Mouse (Mus musculus) lung, postnatal 25 days (tissue): Measurements from ENCODE around the gene Mc1r.
"Not testable (repeated sequence)": the region's sequence is repeated elsewhere in the genome, so short reads cannot be mapped to it uniquely, and the experiment has no call there.

Source experiments
- DNase-seq: peaks from one replicate; pipeline ENCODE4 v3.0.0; 2022; ENCODE audit warnings: low spot score

Mc1r gene

DNA sequence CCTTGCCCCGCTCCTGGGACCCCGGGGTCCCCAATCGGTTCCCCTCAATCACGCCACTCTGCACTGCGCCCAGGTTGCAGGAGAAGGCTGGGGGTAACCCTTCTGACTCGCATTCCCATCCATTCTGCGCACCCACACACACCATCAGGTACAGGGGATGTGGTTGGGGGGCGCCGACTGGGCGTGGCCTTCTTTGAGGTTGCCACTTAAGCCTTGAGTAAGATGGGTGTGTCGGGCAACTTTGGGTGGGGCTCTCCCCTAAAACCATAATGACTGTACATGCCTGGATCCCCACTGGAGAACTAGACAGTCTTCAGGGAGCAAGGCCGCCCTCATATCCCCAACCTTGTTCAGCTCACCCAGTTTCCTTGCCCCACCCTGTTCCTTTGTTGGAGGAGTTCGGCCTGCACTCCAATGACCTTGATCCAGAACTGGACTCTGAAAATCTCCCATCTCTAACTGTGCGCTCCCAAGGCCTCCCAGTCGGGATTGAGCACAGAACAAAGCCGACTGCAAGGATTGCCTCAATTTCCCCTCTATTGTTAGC lies 4.9 kb downstream of the Mc1r start:
- no peak for DNase-seq

DNA sequence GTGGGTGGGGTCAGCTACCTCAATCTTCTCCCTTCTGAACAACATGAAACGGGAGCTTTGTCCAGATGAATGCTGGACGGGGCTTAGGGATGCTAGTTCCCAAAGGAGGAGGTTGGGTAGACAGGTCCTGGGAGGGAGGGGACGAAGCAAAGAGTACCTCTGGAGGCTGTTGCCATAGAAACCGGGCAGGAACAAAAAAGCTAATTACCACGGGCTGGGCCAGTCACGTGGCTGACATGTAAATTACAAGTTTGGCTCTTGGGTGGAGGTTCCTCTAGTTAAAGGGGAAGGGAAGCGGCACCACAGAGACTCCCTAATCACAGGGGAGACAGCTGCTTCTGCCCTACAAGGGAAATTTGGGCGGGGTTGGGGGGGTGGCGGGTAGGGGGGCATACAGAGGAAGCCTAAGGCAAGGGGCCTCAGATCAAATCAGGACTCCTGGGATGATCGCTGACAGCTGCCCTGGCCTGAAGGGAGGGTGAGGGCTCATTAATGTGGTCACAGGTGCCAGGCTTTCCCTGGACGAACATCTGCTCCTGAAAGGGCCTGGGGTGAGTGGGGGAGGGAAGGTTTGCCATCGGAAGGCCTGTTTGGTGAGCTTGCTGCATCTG lies 5.8 kb downstream of the Mc1r start:
- DNase-seq = no peak

DNA sequence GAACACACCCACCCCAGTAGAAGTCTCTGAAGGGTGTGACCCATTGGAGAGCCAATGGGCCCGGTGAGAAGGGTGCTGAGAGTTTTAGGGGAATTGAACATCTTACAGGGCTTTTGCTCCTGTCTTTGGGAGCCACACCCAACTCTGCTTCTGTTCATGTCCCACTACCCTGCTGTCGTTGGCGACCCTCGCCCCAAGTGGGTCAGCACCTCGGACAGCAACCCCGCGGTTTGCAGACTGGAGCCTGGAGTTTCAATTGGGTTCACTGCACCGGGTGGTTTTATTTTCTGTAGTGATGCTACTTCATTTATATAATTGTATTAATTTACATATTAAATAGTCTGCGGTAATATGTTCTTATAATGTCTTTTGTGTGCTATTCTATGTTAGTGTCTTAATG lies 7.3 kb downstream of the Mc1r start:
- DNase-seq = no peak

DNA sequence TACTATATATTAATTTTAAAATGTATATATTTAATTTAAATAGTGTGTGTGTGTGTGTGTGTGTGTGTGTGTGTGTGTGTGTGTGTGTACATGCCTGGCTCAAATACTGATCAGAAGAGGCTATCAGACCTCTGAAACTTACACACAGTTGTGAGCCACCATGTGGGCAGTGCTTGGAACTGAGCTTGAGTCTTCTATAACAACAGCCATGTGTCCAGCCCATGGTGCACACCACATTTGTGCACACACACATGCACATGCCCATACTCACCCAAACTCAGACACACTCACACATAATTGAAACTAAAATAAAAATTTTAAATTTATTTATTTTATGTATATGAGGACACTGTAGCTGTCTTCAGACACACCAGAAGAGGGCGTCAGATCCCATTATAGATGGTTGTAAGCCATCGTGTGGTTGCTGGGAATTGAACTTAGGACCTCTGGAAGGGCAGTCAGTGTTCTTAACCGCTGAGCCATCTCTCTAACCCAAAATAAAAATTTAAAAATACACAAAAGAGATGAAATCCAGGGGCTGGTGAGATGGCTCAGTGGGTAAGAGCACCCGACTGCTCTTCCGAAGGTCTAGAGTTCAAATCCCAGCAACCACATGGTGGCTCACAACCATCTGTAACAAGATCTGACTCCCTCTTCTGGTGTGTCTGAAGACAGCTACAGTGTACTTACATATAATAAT lies 8.2 kb downstream of the Mc1r start:
- DNase-seq = not testable (repeated sequence)

DNA sequence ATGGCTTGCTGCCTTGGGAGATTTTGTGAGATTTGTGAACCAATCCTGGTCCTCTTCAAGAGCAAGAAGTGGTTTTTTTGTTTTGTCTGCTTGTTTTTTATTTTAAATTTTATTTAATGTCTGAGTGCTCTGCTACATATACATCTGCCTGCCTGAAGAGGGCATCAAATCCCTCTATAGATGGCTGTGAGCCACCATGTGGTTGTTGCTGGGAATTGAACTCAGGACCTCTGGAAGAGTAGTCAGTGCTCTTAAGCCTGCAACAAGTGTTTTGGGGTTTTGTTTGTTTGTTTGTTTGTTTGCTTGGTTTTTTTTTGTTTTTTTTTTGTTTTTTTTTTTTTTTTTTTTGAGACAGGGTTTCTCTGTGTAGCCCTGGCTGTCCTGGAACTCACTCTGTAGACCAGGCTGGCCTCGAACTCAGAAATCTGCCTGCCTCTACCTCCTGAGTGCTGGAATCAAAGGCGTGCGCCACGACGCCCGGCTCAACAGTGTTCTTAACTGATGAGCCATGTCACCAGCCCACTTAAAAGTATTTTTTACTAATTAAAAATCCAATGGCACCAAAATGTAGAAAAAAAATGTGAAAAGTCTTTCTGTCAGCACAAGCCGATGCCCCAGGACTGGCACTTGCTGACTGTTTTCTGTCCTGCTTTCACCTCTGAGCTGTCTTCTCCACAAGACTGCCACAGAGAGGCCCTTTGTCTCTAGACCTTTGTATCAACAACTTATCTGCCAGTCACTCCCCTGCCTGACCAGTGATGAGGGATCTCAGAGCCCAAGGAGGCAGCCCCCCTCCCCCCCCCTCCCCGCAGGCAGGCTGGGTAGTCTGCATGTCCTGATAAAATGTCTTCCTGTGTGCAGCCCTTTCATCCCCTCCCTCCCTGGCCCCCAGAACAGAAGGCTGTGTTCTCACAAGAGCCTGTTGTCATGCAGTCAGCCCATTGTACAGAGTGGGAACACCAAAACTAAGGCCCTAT lies 9.3 kb downstream of the Mc1r start:
- DNase-seq = no peak

DNA sequence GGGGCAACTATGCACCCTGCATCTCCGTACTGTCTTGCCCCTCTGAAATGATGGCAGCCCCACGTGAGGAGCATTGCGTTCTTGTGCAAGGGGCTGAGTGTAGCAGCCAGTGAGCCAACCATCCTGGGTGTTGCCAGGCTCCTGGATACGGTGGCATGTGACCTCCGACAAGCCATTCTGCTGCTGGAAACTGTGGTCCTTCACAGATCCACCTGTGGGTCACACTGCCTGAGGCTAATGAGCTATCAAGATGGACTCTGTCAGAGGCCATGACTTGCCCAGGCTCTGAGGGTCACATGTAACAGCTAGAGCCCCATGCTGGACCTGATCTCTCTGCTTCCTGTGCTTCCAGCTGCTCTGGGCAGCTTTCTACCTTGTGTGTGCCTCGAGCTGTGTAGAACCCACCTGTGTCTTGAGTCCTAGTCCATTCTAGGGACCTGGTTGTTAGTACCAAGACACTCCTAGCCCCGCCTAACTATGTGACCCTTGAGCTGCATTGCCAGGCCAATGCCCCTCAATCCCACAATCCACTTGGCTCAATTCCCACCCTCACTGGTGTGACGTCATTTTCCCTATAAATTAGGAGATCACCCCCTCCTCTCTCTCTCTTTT lies 10.1 kb downstream of the Mc1r start:
- DNase-seq = no peak

DNA sequence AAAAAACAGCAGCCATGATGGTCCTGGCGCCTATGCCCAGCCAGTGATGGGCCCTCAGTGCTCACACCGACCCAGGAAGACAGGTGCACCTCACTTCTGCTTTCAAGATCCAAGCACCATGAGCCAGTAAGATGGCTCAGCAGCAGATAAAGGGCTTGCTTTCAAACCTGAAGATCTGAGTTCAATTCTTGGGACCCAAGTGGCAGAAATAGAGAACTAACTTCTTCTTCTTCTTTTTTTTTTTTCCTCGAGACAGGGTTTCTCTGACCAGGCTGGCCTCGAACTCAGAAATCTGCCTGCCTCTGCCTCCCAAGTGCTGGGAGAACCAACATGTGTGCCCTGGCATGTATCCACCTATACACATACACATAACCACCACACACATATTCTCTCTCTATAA lies 12.8 kb downstream of the Mc1r start:
- DNase-seq = no peak

DNA sequence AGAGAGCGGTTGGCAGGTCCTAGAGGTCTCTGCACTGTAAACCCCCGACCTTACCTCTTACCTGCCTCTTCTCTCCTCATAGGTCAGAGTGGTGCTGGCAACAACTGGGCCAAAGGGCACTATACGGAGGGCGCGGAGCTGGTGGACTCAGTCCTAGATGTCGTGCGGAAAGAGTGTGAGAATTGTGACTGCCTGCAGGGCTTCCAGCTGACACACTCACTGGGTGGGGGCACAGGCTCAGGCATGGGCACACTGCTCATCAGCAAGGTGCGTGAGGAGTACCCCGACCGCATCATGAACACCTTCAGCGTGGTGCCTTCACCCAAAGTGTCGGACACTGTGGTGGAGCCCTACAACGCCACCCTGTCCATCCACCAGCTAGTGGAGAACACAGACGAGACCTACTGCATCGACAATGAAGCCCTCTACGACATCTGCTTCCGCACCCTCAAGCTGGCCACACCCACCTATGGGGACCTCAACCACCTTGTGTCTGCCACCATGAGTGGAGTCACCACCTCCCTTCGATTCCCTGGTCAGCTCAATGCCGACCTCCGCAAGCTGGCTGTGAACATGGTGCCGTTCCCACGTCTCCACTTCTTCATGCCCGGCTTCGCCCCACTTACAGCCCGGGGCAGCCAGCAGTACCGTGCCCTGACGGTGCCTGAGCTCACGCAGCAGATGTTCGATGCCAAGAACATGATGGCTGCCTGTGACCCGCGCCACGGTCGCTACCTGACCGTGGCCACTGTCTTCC lies 13.8 kb downstream of the Mc1r start:
- no peak for DNase-seq

DNA sequence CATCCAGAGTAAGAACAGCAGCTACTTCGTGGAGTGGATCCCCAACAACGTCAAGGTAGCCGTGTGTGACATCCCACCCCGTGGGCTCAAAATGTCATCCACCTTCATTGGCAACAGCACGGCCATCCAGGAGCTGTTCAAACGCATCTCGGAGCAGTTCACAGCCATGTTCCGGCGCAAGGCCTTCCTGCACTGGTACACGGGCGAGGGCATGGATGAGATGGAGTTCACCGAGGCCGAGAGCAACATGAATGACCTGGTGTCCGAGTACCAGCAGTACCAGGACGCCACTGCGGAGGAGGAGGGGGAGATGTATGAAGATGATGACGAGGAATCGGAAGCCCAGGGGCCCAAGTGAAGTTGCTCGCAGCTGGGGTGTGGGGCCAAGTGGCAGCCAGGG lies 14.4 kb downstream of the Mc1r start:
- DNase-seq = no peak

DNA sequence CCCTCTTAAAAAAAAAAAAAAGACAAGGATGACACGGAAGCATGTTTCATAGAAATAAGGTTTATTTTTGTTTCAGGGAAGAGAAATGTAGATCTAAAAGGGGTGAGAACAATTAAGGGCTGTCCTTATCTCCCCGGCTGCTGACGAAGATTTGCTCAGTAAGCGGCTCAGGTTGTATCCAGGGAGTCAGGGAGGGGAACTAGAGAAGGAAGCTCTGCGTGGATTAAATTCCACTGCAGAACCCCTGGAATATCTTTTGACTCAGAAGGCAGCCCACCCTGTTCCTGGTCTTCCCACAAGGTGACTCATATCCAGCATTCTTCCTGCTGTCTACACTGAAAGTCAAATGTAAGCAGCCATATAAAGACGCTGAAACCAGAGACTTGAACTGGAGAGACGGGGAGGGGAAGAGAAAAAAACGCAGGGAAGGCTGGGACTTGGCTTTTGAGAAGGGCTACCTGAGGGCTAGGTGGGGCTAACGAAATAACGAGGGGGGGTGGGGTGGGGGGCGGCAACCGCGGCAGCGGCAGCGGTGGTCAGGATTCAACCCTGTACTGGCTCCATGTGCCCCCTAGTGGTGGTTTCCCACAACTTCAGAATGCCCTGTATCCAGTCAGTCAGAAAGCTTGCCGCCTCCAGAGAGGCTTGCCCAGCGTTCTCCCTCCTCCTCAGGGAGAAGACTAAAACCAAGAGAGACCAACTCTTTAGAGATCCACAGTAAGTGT lies 15.3 kb downstream of the Mc1r start:
- peak; percentile 60 for DNase-seq

DNA sequence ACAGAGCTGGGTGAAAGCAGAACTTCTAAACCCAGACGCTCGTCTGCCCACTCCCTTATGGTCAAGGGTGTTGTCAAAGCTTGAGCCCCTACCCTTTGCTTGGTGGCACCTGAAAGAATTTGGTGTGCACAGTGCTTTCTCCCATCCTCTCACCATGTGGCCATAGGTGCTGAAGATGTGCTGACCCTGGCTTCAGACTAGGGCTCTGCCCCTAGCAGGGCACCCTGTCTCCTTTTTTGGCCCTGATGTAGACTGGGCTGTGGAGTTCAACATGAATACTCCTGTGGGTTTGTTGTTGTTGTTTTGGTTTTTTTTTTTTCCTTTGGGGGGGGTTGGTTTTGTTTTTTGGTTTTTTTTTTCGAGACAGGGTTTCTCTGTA lies 15.9 kb downstream of the Mc1r start:
- no peak for DNase-seq

DNA sequence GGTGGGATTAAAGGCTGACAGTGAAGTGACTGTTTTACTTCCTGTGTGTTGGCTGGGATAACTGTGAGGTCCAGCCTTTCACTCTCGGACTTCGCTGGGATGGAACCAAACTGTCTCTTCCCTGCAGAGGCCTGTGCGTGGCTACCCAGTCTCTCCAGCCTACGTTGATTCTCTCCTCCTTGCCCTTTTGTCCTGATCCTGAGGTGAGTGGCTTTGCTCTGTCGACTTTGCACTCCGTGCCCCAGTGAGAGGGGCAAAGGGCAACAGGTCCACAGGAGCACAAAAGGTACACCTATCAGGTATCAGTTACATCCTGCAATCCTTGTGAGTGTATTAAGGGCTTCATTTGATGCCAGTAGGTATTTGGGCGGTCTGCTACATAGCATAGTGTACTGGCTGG lies 16.5 kb downstream of the Mc1r start, which contains the start of gene Def8:
Gene Def8 (plus strand): TSS at position 87 of the 400 bp plus-strand sequence.
- no peak for DNase-seq

DNA sequence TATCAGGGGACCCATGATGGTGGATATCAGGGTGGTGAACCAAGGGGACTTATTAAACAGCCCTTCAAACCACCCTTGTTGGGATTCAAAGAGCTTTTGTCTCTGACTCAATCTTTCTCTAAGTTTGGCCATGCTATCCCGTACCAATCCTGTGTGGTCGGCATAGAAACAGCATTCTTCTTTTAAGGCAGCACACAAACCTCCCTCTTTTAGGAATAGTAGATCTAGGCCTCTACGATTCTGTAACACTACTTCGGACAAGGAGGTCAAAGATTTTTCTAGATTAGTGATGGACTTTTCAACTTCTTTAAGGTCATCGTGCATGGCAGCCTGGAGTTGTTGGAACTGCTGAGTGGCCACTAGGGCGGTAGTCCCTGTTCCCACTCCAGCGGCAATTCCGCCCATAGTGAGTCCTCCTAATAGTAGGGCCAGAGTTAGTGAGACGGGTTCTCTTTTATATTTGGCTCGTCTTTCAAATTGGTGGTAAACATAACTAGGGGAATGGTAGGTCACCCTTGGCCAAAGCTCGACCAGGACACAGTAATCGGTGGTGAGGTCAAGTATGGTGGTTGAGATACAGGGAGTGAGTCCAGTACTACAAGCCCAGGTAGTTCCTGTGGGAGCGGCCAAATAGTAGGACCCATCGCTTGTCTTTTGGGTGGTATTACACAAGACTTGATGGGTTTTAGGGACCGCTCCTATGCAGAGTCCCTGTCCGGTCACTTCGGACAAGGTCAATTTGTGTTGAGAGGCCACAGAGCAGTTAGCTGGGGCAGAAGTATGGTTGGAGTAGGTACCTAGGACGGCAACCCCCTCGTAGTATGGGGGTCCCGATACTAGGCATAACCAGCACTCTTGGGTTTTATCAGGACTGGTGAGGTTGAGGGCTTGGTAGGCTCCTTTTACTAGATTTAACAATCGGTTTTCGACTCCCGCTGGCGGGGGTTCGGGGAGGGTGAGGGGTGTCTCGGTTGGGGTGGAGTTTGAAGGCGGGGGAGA lies 19.9 kb downstream of the Mc1r start:
- DNase-seq = no peak

DNA sequence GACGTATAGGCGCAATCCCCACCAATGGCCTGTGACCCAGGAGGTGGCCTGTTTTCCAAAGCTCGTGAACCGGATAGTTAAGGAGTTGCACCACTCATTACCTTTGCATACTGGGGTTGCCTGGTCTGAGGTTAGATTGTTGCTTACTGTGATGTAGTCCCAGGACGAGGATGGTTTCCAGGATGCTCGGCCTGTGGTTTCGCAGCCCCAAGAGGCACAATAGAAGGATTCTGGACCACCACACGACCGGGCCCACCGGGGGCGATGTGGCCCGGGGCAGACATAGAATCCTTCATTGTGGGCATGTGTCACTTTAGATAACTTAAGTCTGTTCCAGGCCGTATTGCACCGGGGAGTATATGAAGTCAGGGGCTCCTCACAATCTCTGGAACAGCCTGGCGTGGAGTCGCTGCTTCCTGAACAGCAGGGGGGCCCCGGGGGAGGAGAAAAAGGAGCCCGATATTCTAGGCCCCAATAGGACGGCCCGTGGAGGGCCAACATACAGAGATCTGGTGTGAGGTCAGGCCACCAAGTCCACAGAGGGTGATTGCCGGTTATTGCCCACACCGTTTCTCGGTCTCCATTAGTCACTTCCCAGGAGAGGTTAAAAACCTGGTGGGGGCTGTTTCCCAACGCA lies 20.9 kb downstream of the Mc1r start:
- no peak for DNase-seq

DNA sequence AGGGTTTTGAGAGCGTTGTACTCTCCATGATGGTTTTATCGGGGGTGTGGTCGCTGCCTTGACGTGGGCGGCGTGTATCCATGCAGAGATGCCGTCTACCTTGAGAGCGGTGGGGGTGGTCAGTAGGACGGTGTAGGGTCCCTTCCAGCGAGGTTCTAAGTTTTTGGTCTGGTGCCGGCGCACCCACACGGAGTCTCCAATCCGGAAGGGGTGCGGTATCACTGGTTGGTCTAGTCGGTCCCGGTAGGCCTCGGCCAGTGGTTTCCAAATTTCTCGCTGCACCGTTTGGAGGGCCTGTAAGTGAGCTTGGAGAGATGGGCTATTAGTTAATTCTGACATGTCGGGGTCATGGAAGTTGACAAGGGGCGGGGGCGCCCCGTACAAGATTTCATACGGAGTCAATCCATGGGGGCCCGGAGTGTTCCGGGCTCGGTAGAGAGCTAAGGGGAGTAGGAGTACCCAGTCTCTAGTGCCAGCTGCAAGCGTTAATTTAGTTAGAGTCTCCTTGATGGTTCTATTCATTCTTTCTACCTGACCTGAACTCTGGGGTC lies 21.5 kb downstream of the Mc1r start:
- DNase-seq = no peak

DNA sequence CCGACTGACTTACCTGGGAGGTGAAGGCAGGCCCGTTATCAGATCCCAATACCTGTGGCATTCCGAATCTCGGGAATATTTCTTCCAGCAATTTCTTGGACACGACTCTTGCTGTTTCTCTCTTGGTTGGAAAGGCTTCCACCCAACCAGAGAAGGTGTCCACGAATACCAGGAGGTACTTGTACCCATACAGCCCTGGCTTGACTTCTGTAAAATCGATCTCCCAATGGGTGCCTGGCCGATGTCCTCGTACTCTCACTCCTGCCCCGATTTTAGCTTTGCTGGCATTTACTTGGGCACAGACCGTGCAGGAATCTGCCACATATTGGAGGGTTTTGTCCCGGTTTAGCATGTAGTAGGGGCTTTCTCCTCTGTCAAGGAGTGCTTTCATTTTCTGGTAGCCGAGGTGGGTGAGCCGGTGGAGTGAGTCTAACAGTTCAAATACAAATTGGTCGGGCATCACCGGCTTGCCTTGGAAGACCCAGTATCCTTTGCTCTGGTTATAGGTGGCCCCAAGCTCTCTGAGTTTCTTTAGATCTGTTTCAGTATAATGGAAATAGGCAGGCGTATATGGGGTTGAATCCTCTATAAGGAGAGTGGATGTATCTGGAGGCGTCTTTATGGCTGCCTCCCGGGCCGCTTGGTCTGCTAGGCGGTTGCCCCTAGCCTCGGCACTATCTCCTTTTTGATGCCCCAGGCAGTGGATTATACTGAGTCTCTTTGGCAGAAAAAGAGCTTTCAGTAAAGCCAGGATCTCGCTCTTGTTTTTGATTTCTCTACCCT lies 22.2 kb downstream of the Mc1r start:
- no peak for DNase-seq

DNA sequence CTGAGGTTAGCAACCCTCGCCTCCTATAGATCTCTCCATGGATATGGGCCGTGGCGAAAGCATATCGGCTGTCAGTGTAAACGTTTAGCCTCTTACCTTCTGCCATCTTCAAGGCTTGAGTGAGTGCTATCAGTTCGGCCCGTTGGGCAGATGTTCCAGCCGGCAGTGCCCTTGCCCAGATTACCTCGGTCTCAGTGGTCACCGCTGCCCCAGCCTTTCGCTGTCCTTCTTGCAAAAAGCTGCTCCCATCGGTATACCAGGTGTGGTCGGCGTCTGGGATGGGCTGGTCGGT lies 22.8 kb downstream of the Mc1r start:
- DNase-seq = not testable (repeated sequence)

DNA sequence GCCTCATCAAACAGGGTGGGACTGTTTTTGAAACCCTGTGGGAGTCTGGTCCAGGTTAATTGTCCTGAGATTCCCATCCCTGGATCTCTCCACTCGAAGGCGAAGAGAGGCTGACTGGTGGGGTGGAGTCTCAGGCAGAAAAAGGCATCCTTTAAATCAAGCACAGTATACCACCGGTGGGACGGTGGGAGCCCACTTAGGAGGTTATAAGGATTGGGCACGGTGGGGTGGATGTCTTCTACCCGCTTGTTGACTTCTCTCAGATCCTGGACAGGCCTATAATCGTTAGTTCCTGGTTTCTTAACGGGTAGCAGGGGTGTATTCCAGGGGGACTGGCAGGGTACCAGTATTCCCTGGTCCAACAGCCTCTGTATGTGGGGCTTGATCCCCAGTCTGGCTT lies 24.0 kb downstream of the Mc1r start:
- not testable (repeated sequence) for DNase-seq
